Mouse (Mus musculus) intestine, embryonic 14.5 days (tissue): ENCODE measurements around the gene Cers2. TPM values are rescaled to one million over a fixed set of nuclear protein-coding genes. Genes with fewer than 3 reads are reported as not detected.

Source experiments
- ATAC-seq: fragments of 200-750 bp; cut with Nextera tagmentation; replicated peaks from 2 replicates; pipeline ENCODE4 v1.8.0; 2017; ENCODE audit warnings: low read depth, moderate number of reproducible peaks, moderate TSS enrichment, moderate library complexity; ENCODE audit not compliant: low FRiP score, low TSS enrichment
- DNase-seq: peaks from one replicate; pipeline ENCODE4 v3.0.0-alpha.2; 2018; ENCODE audit warnings: low spot score
- H3K27ac ChIP-seq: fragments of 300-500 bp; sonication (generic); 2 replicates; pipeline ENCODE4 v1.5.1; 2014; ENCODE audit warnings: low read depth, mild to moderate bottlenecking, control low read depth
- H3K27me3 ChIP-seq: fragments of 300-500 bp; sonication (generic); replicated peaks from 2 replicates; pipeline ENCODE4 v1.6.1; 2014; ENCODE audit warnings: low read length, control low read depth; ENCODE audit not compliant: control insufficient read depth, insufficient read depth
- H3K36me3 ChIP-seq: fragments of 300-500 bp; sonication (generic); 2 replicates; pipeline ENCODE4 v1.6.1; 2014; ENCODE audit warnings: low read length, control low read depth; ENCODE audit not compliant: control insufficient read depth, insufficient read depth
- H3K4me1 ChIP-seq: fragments of 300-500 bp; sonication (generic); replicated peaks from 2 replicates; pipeline ENCODE4 v1.6.1; 2014; ENCODE audit warnings: low read length, control low read depth, mixed read lengths; ENCODE audit not compliant: control insufficient read depth, insufficient read depth
- H3K4me2 ChIP-seq: fragments of 300-500 bp; sonication (generic); 2 replicates; pipeline ENCODE4 v1.6.1; 2014; ENCODE audit warnings: low read length
- H3K4me3 ChIP-seq: fragments of 300-500 bp; sonication (generic); 2 replicates; pipeline ENCODE4 v1.5.1; 2014; ENCODE audit warnings: low read depth, low read length, control low read depth, mixed read lengths
- H3K9ac ChIP-seq: fragments of 300-500 bp; sonication (generic); 2 replicates; pipeline ENCODE4 v1.6.1; 2014; ENCODE audit warnings: mild to moderate bottlenecking, low read length
- H3K9me3 ChIP-seq: fragments of 300-500 bp; sonication (generic); 2 replicates; pipeline ENCODE4 v1.6.1; 2016; ENCODE audit warnings: low read length, control low read depth; ENCODE audit not compliant: control insufficient read depth
- WGBS: fragments of 180-500 bp; shearing (Covaris S2); extraction: QIAGEN DNeasy Blood & Tissue Kit; methylation state at CpG from one replicate; pipeline ENCODE4 v1.1.7; 2014; 5-methylcytosine and 5-hydroxymethylcytosine counted together
- polyA plus RNA-seq: library from polyadenylated mRNA; unstranded; fragments of >200 nt; fragmentation: Nextera tagmentation; extraction: Ambion mirVana; gene quantifications from 2 replicates; pipeline ENCODE4 v1.2.1, GENCODE M21; 2014

Gene Cers2
- polyA plus RNA-seq, 1 experiment from 2014 or later = 130 TPM

- Histone ChIP-seq H3K36me3 (no peaks in the 10 kb centered on the region), H3K9me3 (no peaks in the 10 kb centered on the region), H3K4me3 (no peak overlapping the region), H3K4me1 (peaks cover 6% of the 10 kb centered on the region), H3K9ac (no peak overlapping the region), H3K4me2 (no peak overlapping the region), H3K27ac (no peak overlapping the region), H3K27me3 (no peaks in the 10 kb centered on the region)
- WGBS = 76% methylated on average over 5 of the region's 5 CpGs
- DNase-seq = no peak
- ATAC-seq = no peak
Observed at GRCm38 (mm10) chr3:95276428-95276934, 38.1 kb upstream of the Cers2 start.

- H3K4me2 ChIP-seq = no peak overlapping the region
- H3K4me3 ChIP-seq = no peak overlapping the region
- no peak overlapping the region for H3K27ac ChIP-seq
- H3K9me3 ChIP-seq = no peaks in the 10 kb centered on the region
- WGBS = 92% methylated on average over 1 of the region's 1 CpGs
- ATAC-seq = no peak
- no peaks in the 10 kb centered on the region for H3K27me3 ChIP-seq
- peaks cover 6% of the 10 kb centered on the region for H3K4me1 ChIP-seq
- H3K9ac ChIP-seq = no peak overlapping the region
- no peak for DNase-seq
- H3K36me3 ChIP-seq = no peaks in the 10 kb centered on the region
Observed at GRCm38 (mm10) chr3:95277149-95277551, 37.4 kb upstream of the Cers2 start.

- peak overlapping the region; percentile 87 for H3K4me3 ChIP-seq
- peak overlapping the region; percentile 84 for H3K4me2 ChIP-seq
- no peaks in the 10 kb centered on the region for H3K9me3 ChIP-seq
- DNase-seq (peak; percentile 58), ATAC-seq (no peak)
- peaks cover 21% of the 10 kb centered on the region; the same call in 1 of the 2 replicates for H3K4me1 ChIP-seq
- no peaks in the 10 kb centered on the region for H3K27me3 ChIP-seq
- WGBS = 15% methylated on average over 8 of the region's 8 CpGs
- peak overlapping the region; percentile 84 for H3K27ac ChIP-seq
- H3K36me3 ChIP-seq = no peaks in the 10 kb centered on the region
- peak overlapping the region; percentile 89 for H3K9ac ChIP-seq
Observed at GRCm38 (mm10) chr3:95280747-95281146, 33.8 kb upstream of the Cers2 start.

- H3K9me3 ChIP-seq = no peaks in the 10 kb centered on the region
- peaks cover 21% of the 10 kb centered on the region; the same call in 1 of the 2 replicates for H3K4me1 ChIP-seq
- ATAC-seq (peak; percentile 92), DNase-seq (peak; percentile 97)
- no peaks in the 10 kb centered on the region for H3K36me3 ChIP-seq
- H3K4me3 ChIP-seq = peak within 1 kb of the TSS; percentile 87
- no peaks in the 10 kb centered on the region for H3K27me3 ChIP-seq
- H3K4me2 ChIP-seq = peak within 1 kb of the TSS; percentile 84
- WGBS = under 1% methylated on average over 52 of the region's 53 CpGs
- peak within 1 kb of the TSS; percentile 92 for H3K27ac ChIP-seq
- peak within 1 kb of the TSS; percentile 89 for H3K9ac ChIP-seq
Observed at GRCm38 (mm10) chr3:95281216-95282126, 33.1 kb upstream of the Cers2 start, which contains the start of the genes Mindy1 and Prune1. Gene Mindy1, plus strand, starts transcription at chr3:95281345. Gene Prune1, minus strand, starts transcription at chr3:95282076.

- Histone ChIP-seq H3K27me3 (no peaks in the 10 kb centered on the region), H3K4me3 (peak overlapping the region; percentile 87), H3K9ac (peak overlapping the region; percentile 80), H3K9me3 (no peaks in the 10 kb centered on the region), H3K4me1 (peaks cover 21% of the 10 kb centered on the region; the same call in 1 of the 2 replicates), H3K27ac (peak overlapping the region; percentile 92), H3K36me3 (peaks cover 2% of the 10 kb centered on the region), H3K4me2 (peak overlapping the region; percentile 84)
- DNase-seq (no peak), ATAC-seq (no peak)
- under 1% methylated on average over 11 of the region's 11 CpGs for WGBS
Observed at GRCm38 (mm10) chr3:95282381-95282864, 32.2 kb upstream of the Cers2 start.

GRCm38 (mm10) chr3:95282865-95283588 is 31.6 kb upstream of the Cers2 start:
- ATAC-seq (peak; percentile 56), DNase-seq (peak; percentile 87)
- under 1% methylated on average over 51 of the region's 51 CpGs for WGBS
- Histone ChIP-seq H3K4me3 (peak overlapping the region; percentile 87), H3K27ac (peak overlapping the region; percentile 92), H3K4me2 (peak overlapping the region; percentile 84), H3K36me3 (peaks cover 8% of the 10 kb centered on the region), H3K27me3 (no peaks in the 10 kb centered on the region), H3K4me1 (peaks cover 21% of the 10 kb centered on the region; the same call in 1 of the 2 replicates), H3K9me3 (no peaks in the 10 kb centered on the region), H3K9ac (peak overlapping the region; percentile 80)

- DNase-seq (no peak), ATAC-seq (no peak)
- Histone ChIP-seq H3K36me3 (peaks cover 14% of the 10 kb centered on the region), H3K9ac (peak overlapping the region; percentile 80), H3K27me3 (no peaks in the 10 kb centered on the region), H3K4me1 (peaks cover 21% of the 10 kb centered on the region; the same call in 1 of the 2 replicates), H3K27ac (peak overlapping the region; percentile 92), H3K4me2 (peak overlapping the region; percentile 84), H3K9me3 (no peaks in the 10 kb centered on the region), H3K4me3 (peak overlapping the region; percentile 87)
- under 1% methylated on average over 7 of the region's 7 CpGs for WGBS
Observed at GRCm38 (mm10) chr3:95283589-95283941, 31.0 kb upstream of the Cers2 start.

- Histone ChIP-seq H3K27me3 (no peaks in the 10 kb centered on the region), H3K36me3 (peaks cover 17% of the 10 kb centered on the region), H3K9ac (peak overlapping the region; percentile 80; the same call in 1 of the 2 replicates), H3K27ac (no peak overlapping the region), H3K4me2 (peak overlapping the region; percentile 84), H3K9me3 (no peaks in the 10 kb centered on the region), H3K4me3 (peak overlapping the region; percentile 87), H3K4me1 (peaks cover 21% of the 10 kb centered on the region; the same call in 1 of the 2 replicates)
- WGBS = 14% methylated on average over 1 of the region's 1 CpGs
- ATAC-seq (no peak), DNase-seq (no peak)
Observed at GRCm38 (mm10) chr3:95284062-95284461, 30.5 kb upstream of the Cers2 start.
